Mouse (Mus musculus) left cerebral cortex, adult 11 months (tissue): ENCODE measurements around the gene Mpdu1.
A peak's percentile ranks its signal among the peaks of the same experiment; 100 is the strongest.
"Not testable (repeated sequence)": the region's sequence is repeated elsewhere in the genome, so short reads cannot be mapped to it uniquely, and the experiment has no call there.

ENCODE experiments used
- DNase-seq: peaks from one replicate; pipeline ENCODE4 v3.0.0; 2022; ENCODE audit warnings: low spot score

Mpdu1 gene

GRCm38 (mm10) chr11:69665457-69665960, 3.1 kb upstream of the Mpdu1 start:
- no peak for DNase-seq

GRCm38 (mm10) chr11:69664841-69665240, 2.4 kb upstream of the Mpdu1 start:
- DNase-seq, result no peak

- no peak for DNase-seq
Observed at GRCm38 (mm10) chr11:69663795-69664194, 1.4 kb upstream of the Mpdu1 start.

GRCm38 (mm10) chr11:69662967-69663671, 677 bp upstream of the Mpdu1 start:
- no peak for DNase-seq

GRCm38 (mm10) chr11:69661221-69661881, 1.1 kb downstream of the Mpdu1 start:
- DNase-seq, result no peak

GRCm38 (mm10) chr11:69657462-69657881, 5.0 kb downstream of the Mpdu1 start:
- DNase-seq, result no peak

GRCm38 (mm10) chr11:69656617-69657461, 5.6 kb downstream of the Mpdu1 start:
- no peak for DNase-seq

- no peak for DNase-seq
Observed at GRCm38 (mm10) chr11:69656065-69656455, 6.4 kb downstream of the Mpdu1 start.

GRCm38 (mm10) chr11:69655264-69656064, 7.0 kb downstream of the Mpdu1 start, which contains the start of gene Sox15:
Gene Sox15, plus strand, starts transcription at chr11:69655314.
- no peak for DNase-seq

GRCm38 (mm10) chr11:69654760-69655159, 7.7 kb downstream of the Mpdu1 start:
- DNase-seq, result no peak

- DNase-seq, result no peak
Observed at GRCm38 (mm10) chr11:69653399-69653798, 9.0 kb downstream of the Mpdu1 start.

- no peak for DNase-seq
Observed at GRCm38 (mm10) chr11:69645860-69646259, 16.6 kb downstream of the Mpdu1 start.

- no peak for DNase-seq
Observed at GRCm38 (mm10) chr11:69635471-69635870, 27.0 kb downstream of the Mpdu1 start.

GRCm38 (mm10) chr11:69633128-69633866, 29.1 kb downstream of the Mpdu1 start:
- DNase-seq, result no peak

- peak; percentile 100 for DNase-seq
Observed at GRCm38 (mm10) chr11:69632284-69633089, 30.0 kb downstream of the Mpdu1 start, which contains the start of gene Fxr2. Gene Fxr2, plus strand, starts transcription at chr11:69632990.

- no peak for DNase-seq
Observed at GRCm38 (mm10) chr11:69629802-69630201, 32.6 kb downstream of the Mpdu1 start.

- DNase-seq, result peak; percentile 69
Observed at GRCm38 (mm10) chr11:69628286-69628685, 34.2 kb downstream of the Mpdu1 start.

GRCm38 (mm10) chr11:69624339-69624738, 38.1 kb downstream of the Mpdu1 start:
- not testable (repeated sequence) for DNase-seq

GRCm38 (mm10) chr11:69623006-69623405, 39.4 kb downstream of the Mpdu1 start:
- DNase-seq, result no peak

- no peak for DNase-seq
Observed at GRCm38 (mm10) chr11:69622406-69622805, 40.0 kb downstream of the Mpdu1 start.
